Mouse (Mus musculus) embryonic facial prominence, embryonic 10.5 days (tissue): ENCODE measurements at regions not wholly inside any gene's neighbourhood (a gene's known extent, or its start where the extent isn't known, plus 50 kb on each side); places are given as distances from the start of the nearest gene placed in this dataset.

Source experiments
- DNase-seq: peaks from one replicate; pipeline ENCODE4 v3.0.0-alpha.2; 2017; ENCODE audit warnings: low spot score
- H3K27ac ChIP-seq: fragments of 300-500 bp; sonication (generic); replicated peaks from 2 replicates; pipeline ENCODE4 v1.5.1; 2016; ENCODE audit warnings: mild to moderate bottlenecking
- H3K27me3 ChIP-seq: fragments of 300-500 bp; sonication (generic); replicated peaks from 2 replicates; pipeline ENCODE4 v1.6.1; 2016; ENCODE audit warnings: low read depth, mild to moderate bottlenecking; ENCODE audit not compliant: poor library complexity, severe bottlenecking
- H3K36me3 ChIP-seq: fragments of 300-500 bp; sonication (generic); replicated peaks from 2 replicates; pipeline ENCODE4 v1.6.1; 2016; ENCODE audit warnings: mild to moderate bottlenecking, moderate library complexity
- H3K4me1 ChIP-seq: fragments of 300-500 bp; sonication (generic); 2 replicates; pipeline ENCODE4 v1.6.1; 2016
- H3K4me3 ChIP-seq: fragments of 300-500 bp; sonication (generic); 2 replicates; pipeline ENCODE4 v1.5.1; 2016; ENCODE audit warnings: mild to moderate bottlenecking, moderate library complexity
- H3K9me3 ChIP-seq: fragments of 300-500 bp; sonication (generic); 2 replicates; pipeline ENCODE4 v1.6.1; 2016; ENCODE audit warnings: mild to moderate bottlenecking
- WGBS: fragments of 180-500 bp; shearing (Covaris S2); methylation state at CpG from one replicate; pipeline ENCODE4 v1.1.7; 2016; 5-methylcytosine and 5-hydroxymethylcytosine counted together

DNA sequence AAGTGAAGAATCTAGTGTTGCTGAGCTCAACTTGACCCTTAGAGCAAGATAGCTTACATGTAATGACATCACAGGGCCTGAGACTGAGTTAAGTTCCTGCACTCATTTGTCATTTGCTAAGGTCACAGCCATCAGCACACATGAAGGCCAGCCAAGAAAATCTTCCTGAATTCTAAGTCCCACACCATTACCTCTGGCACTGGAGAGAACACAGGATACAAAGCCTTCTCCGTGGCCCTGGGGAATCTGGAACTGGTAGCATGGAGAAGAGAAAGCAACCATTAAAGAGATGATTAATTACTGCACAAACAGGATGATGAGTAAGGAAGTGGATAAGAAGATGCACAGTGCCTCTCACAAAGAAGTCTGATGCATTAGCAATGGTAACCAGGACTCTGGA is 232.0 kb downstream of the Wdr72 start:
- H3K4me3 ChIP-seq: no peak overlapping the region
- no peaks in the 10 kb centered on the region for H3K9me3 ChIP-seq
- 96% methylated on average over 1 of the region's 1 CpGs for WGBS
- H3K27ac ChIP-seq: no peak overlapping the region
- H3K36me3 ChIP-seq: no peaks in the 10 kb centered on the region
- no peaks in the 10 kb centered on the region for H3K4me1 ChIP-seq
- H3K27me3 ChIP-seq: no peaks in the 10 kb centered on the region
- DNase-seq: no peak

DNA sequence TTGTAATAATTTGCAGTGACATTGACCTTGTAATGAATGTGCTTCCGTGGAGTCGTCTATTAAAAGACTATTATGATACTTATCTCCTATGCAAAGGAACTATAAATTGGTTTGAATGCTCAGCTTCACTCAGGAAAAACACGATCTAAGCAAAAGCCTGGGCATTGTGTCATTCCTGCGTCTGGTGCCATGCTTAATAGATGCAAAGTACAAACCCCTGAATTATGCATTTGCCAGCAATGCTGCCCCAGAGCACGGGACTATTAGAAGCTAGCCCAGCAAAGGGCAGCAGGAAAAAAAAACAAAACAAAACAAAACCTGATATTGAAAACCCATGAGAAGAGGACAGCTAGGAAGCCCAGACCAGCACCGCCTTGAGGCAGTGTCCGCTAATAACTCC is 234.9 kb downstream of the Wdr72 start:
- Histone ChIP-seq H3K4me3 (no peak overlapping the region), H3K4me1 (peaks cover 6% of the 10 kb centered on the region), H3K27ac (no peak overlapping the region), H3K9me3 (no peaks in the 10 kb centered on the region), H3K27me3 (no peaks in the 10 kb centered on the region), H3K36me3 (no peaks in the 10 kb centered on the region)
- DNase-seq: no peak
- 76% methylated on average over 7 of the region's 7 CpGs for WGBS

DNA sequence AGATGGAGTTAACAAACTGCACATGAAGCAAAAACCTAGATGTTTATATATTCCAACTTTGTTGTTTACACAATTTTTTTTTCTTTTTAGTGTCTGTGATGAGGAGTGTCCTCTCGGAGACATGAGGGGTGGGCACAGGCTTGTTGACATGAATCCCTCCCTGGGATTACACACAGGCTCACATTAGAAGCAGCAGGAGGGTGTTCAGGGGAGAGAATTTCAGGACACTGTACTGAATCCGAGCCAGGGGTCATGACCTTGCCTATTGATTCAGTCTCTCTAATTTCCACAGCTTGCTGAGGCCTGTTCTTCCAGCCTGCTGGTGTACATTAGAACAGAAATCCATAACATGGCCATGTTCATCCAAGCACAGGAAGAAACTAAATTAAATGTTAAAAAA is 238.6 kb downstream of the Wdr72 start:
- 21% methylated on average over 2 of the region's 2 CpGs for WGBS

DNA sequence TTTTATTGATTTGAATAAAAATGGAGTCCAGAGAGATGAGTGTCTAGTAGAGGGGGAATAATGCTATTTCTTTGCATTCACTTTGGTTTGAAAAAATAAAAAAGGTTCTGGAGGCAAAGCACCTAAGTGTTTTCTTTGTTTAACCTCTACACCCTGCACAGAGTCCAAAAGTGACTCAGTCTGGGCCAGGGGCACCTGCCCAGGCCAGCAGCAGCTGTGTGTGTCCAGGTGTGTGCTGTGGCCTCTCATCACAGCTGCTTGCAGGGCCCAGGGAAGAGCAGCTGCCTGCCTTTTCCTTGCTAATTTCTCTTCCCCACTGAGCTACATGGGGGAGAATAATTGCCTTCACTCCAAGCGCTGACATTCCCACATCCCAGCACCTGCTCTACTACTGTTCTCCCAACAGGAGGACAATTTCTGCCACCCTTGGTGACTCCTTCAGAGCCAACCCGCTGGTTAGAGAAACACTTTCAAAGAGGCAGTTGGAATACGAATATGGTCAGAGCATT is 255.8 kb downstream of the Wdr72 start:
- H3K9me3 ChIP-seq: no peaks in the 10 kb centered on the region
- DNase-seq: peak; percentile 15
- H3K27ac ChIP-seq: no peak overlapping the region
- no peaks in the 10 kb centered on the region for H3K36me3 ChIP-seq
- H3K4me3 ChIP-seq: no peak overlapping the region
- H3K27me3 ChIP-seq: no peaks in the 10 kb centered on the region
- 32% methylated on average over 3 of the region's 3 CpGs for whole genome bisulfite sequencing
- peaks cover 8% of the 10 kb centered on the region; the same call in 1 of the 2 replicates for H3K4me1 ChIP-seq

More for the DNA sequence above, 238.6 kb downstream of the Wdr72 start:
- Histone ChIP-seq H3K27ac (no peak overlapping the region; the same call in 1 of the 2 replicates), H3K36me3 (no peaks in the 10 kb centered on the region), H3K4me3 (no peak overlapping the region), H3K4me1 (peaks cover 6% of the 10 kb centered on the region), H3K9me3 (no peaks in the 10 kb centered on the region), H3K27me3 (no peaks in the 10 kb centered on the region)
- peak; percentile 12 for DNase-seq

DNA sequence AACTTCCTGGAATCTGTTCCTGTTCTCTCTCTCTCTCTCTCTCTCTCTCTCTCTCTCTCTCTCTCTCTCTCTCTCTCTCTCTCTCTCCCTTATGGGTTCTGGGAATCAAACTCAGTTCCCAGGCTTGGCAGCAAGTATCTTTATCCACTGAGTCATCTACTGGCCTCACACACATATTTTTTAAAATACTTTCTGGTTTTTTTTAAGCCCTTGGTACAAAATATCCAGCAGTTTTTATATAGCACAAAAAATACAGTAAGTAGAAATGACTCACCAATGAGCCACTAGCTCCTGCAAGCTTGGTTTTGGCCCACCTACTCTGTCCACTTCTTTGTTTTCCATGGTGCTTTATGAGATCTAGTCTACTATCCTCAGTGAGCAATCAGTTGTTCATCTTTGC is 266.0 kb downstream of the Wdr72 start:
- H3K9me3 ChIP-seq: no peaks in the 10 kb centered on the region
- no peak for DNase-seq
- no peaks in the 10 kb centered on the region for H3K27me3 ChIP-seq

DNA sequence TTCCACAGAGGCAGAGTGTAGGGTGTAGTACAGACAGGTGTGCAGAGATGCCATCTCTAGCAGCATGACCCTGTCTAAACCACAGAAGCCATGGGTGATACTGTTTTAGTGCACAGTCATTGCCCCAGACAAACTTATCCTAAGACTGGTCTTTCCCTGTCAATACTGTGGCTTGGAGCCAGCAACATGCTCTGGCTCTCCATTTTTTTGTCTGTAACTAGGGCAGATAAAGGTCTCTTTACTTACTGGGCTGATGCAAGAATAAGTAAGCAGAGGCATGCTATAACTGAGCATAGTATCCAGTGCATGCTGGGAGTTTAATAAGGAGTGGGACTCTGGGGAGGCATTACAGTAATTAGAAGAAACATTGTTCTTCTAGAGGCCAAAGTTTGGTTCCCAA is 267.0 kb downstream of the Wdr72 start:
- no peak for DNase-seq
- no peaks in the 10 kb centered on the region for H3K36me3 ChIP-seq
- no peak overlapping the region for H3K27ac ChIP-seq

More for the DNA sequence above, 266.0 kb downstream of the Wdr72 start:
- no peaks in the 10 kb centered on the region for H3K4me1 ChIP-seq
- no peaks in the 10 kb centered on the region for H3K36me3 ChIP-seq
- H3K27ac ChIP-seq: no peak overlapping the region
- no peak overlapping the region for H3K4me3 ChIP-seq

DNA sequence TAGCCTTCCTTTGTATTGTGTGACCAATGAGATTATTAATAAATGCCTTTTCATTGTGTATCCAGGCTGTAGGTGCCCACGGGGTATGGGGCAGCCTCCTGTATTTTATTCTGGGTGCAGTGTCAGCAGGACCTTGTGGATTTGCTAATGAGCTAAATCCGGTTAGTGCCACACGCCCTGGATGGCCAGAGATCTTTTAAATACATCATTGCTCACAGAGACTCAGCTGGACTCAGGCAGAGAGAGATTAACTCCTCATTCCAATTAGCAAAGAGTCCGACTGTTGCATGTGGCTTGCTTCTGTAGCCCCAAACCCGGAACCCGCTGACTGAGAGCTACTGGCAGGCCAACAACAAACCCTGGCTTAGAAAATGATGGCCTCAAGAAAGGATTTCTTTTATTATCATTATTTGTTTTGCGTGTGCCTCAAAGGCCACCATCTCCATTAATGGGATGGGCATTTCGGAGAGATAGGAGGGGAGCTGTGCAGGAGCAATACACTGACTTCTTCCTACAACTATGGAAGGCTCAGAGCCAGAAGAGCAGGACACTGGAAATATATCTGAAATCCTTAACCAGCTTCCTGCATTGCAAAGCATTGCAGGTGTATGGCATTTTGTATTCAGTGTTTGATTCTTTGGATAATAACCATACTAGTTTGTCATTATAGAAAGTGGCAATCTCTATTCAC is 274.2 kb downstream of the Wdr72 start:
- whole genome bisulfite sequencing: 60% methylated on average over 8 of the region's 8 CpGs
- no peak overlapping the region for H3K4me3 ChIP-seq
- no peak for DNase-seq

More for the DNA sequence above, 267.0 kb downstream of the Wdr72 start:
- Histone ChIP-seq H3K4me3 (no peak overlapping the region), H3K4me1 (no peaks in the 10 kb centered on the region), H3K27me3 (no peaks in the 10 kb centered on the region), H3K9me3 (no peaks in the 10 kb centered on the region)

DNA sequence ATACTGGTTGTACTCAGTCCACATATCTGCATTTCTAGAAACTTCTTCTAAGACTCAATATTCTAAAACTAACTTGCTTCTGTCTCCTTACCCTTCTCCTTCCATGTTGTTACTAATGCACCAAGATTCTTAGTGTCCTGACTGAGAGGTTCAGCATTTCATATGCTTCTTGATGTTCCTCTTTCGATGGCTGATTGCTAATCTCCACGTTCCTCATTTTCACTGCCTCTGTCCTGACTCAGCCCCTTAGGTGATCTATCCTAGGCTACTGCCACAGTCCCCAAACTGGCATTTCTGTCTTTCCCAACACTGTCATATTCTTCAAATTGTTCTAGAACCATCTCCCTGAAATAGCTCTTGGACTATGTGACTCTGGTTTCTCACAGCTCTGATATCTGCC is 315.4 kb downstream of the Wdr72 start:
- no peak for DNase-seq
- Histone ChIP-seq H3K27ac (no peak overlapping the region), H3K4me1 (peaks cover 5% of the 10 kb centered on the region; the same call in 1 of the 2 replicates), H3K36me3 (no peaks in the 10 kb centered on the region), H3K27me3 (no peaks in the 10 kb centered on the region), H3K9me3 (no peaks in the 10 kb centered on the region), H3K4me3 (no peak overlapping the region)
- WGBS: 86% methylated on average over 2 of the region's 2 CpGs

More for the DNA sequence above, 274.2 kb downstream of the Wdr72 start:
- H3K4me1 ChIP-seq: no peaks in the 10 kb centered on the region
- H3K27ac ChIP-seq: no peak overlapping the region
- H3K27me3 ChIP-seq: no peaks in the 10 kb centered on the region
- no peaks in the 10 kb centered on the region for H3K9me3 ChIP-seq
- H3K36me3 ChIP-seq: no peaks in the 10 kb centered on the region

DNA sequence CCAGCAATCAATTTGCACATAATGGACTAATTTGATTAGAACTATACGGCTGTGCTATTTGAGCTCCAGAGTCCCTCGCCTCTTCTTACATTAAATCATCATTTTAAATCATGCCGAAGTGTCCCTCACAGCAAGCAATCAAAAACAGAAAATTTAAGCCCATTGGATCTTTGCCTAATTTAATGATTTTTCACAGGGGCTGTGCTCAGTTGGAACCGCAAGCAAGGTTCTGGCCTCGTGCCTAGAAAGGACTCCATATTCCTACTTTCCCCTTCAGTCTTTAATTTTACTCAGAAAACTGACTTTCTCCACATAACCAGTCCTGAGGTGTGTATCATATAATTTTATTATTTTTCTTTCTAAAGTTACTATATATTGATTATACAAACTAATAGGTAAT is 339.8 kb downstream of the Wdr72 start:
- no peak overlapping the region for H3K27ac ChIP-seq
- H3K27me3 ChIP-seq: no peaks in the 10 kb centered on the region
- H3K9me3 ChIP-seq: no peaks in the 10 kb centered on the region
- H3K4me3 ChIP-seq: no peak overlapping the region
- 92% methylated on average over 5 of the region's 5 CpGs for WGBS
- no peaks in the 10 kb centered on the region for H3K36me3 ChIP-seq
- DNase-seq: no peak
- no peaks in the 10 kb centered on the region for H3K4me1 ChIP-seq

DNA sequence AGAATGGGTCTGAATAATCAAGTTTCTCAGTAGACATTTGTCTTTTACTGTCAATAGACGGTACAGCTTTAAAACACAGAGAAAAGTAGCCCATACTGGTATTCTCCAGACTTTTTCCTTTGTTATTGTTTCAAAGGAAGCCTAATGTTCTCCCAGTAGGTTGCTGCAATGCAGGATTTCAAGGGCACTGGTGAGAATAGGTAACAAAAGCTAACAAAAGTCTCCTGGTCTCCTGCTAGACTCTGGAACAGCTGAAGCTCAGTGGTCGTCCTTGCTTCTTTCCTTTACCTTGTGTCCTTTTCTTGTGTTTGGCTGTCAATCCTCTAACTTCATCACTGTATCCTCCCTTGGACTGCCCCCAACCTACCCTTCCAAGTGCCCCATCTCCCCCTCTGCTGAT is 350.9 kb downstream of the Wdr72 start:
- 53% methylated on average over 2 of the region's 2 CpGs for WGBS

DNA sequence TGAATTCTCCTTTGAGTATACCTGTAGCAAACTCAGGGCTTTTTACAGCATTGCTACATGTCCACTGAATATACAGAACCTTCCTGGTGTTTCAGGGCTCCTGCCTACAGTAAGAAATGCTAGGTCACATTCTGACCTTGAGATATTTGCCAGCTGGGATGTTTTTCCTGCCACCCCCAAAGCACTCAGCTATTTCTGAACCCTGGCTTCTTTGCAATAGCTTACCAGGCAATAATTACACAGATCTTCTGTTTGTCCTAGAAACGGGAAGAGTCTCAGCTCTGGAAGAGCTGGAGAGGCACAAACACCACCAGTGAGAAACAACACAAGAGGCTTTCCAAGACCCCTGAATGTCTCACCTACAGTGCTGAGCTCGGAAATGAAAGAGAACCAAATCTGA is 366.7 kb downstream of the Wdr72 start:
- H3K4me3 ChIP-seq: no peak overlapping the region
- H3K27ac ChIP-seq: no peak overlapping the region
- WGBS: 49% methylated on average over 2 of the region's 2 CpGs
- no peaks in the 10 kb centered on the region for H3K36me3 ChIP-seq
- no peak for DNase-seq
- H3K4me1 ChIP-seq: peaks cover 7% of the 10 kb centered on the region; the same call in 1 of the 2 replicates
- no peaks in the 10 kb centered on the region for H3K9me3 ChIP-seq
- no peaks in the 10 kb centered on the region for H3K27me3 ChIP-seq

More for the DNA sequence above, 350.9 kb downstream of the Wdr72 start:
- no peaks in the 10 kb centered on the region for H3K36me3 ChIP-seq
- no peaks in the 10 kb centered on the region for H3K4me1 ChIP-seq
- no peaks in the 10 kb centered on the region for H3K9me3 ChIP-seq
- H3K27me3 ChIP-seq: no peaks in the 10 kb centered on the region
- no peak for DNase-seq
- no peak overlapping the region for H3K4me3 ChIP-seq
- H3K27ac ChIP-seq: no peak overlapping the region

DNA sequence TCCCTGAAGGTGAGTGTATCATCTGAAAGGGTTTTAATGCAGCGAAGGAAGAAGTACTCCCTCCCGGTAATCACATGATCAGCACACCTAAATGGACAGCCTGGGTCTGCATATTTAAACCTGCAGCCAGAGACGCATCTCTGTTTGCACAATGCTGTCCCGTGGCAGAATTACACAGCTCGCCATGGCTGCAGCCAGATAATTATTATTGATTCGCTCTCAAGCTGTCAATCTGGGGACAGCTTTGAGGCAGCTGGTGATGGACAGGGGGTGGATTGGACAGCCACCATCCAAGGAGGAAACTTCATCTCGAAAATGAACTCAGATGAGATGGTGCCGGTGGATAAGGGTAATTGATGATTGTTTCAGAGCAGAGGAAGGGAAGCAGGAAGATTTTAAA is 369.1 kb downstream of the Wdr72 start:
- WGBS: 80% methylated on average over 8 of the region's 8 CpGs
- H3K27ac ChIP-seq: no peak overlapping the region

DNA sequence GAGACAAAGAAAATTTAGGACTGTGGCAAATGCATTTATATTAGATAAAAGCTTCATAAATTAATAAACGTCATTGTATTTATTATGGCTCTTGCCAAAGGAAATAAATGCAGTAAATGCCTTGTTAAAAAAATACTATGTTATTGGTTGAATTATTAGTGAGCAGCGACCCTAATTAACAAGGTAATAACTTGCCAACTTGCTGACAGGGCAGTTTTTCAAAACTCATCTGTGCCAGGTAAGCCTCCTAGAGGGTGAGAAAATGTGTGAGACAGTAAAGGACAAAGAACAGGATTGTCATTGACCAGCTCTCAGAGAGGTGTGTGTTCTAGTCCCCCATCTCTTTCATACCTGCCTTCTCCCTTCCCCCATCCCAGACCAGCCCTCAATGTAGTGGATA is 347.8 kb upstream of the Onecut1 start:
- Histone ChIP-seq H3K9me3 (no peaks in the 10 kb centered on the region), H3K36me3 (no peaks in the 10 kb centered on the region), H3K27me3 (no peaks in the 10 kb centered on the region), H3K4me3 (no peak overlapping the region), H3K27ac (no peak overlapping the region), H3K4me1 (no peaks in the 10 kb centered on the region)
- 83% methylated on average over 2 of the region's 2 CpGs for WGBS
- DNase-seq: no peak

More for the DNA sequence above, 369.1 kb downstream of the Wdr72 start:
- H3K36me3 ChIP-seq: no peaks in the 10 kb centered on the region
- H3K27me3 ChIP-seq: no peaks in the 10 kb centered on the region
- DNase-seq: no peak
- H3K4me3 ChIP-seq: no peak overlapping the region
- H3K4me1 ChIP-seq: peaks cover 7% of the 10 kb centered on the region; the same call in 1 of the 2 replicates
- H3K9me3 ChIP-seq: no peaks in the 10 kb centered on the region
